Mouse (Mus musculus) stomach, embryonic 14.5 days (tissue): ENCODE measurements around the gene Ghsr. TPM values are rescaled to one million over a fixed set of nuclear protein-coding genes. Genes with fewer than 3 reads are reported as not detected.

Source experiments
- ATAC-seq: fragments of 200-750 bp; cut with Nextera tagmentation; 2 replicates; pipeline ENCODE4 v1.8.0; 2017; ENCODE audit warnings: low read depth, moderate TSS enrichment; ENCODE audit not compliant: insufficient number of reproducible peaks, insufficient read depth, low FRiP score
- H3K27ac ChIP-seq: fragments of 300-500 bp; sonication (generic); 2 replicates; pipeline ENCODE4 v1.5.1; 2014; ENCODE audit warnings: mild to moderate bottlenecking, low read length, moderate library complexity, mixed read lengths
- H3K27me3 ChIP-seq: fragments of 300-500 bp; sonication (generic); 2 replicates; pipeline ENCODE4 v1.6.1; 2014; ENCODE audit warnings: low read length, control low read depth, mixed read lengths; ENCODE audit not compliant: control insufficient read depth, insufficient read depth
- H3K36me3 ChIP-seq: fragments of 300-500 bp; sonication (generic); 2 replicates; pipeline ENCODE4 v1.6.1; 2014; ENCODE audit warnings: mild to moderate bottlenecking, control low read depth, low read length, moderate library complexity, mixed read lengths; ENCODE audit not compliant: control insufficient read depth, insufficient read depth
- H3K4me1 ChIP-seq: fragments of 300-500 bp; sonication (generic); 2 replicates; pipeline ENCODE4 v1.6.1; 2014; ENCODE audit warnings: low read length, control low read depth, mixed read lengths; ENCODE audit not compliant: control insufficient read depth, insufficient read depth
- H3K4me2 ChIP-seq: fragments of 300-500 bp; sonication (generic); replicated peaks from 2 replicates; pipeline ENCODE4 v1.6.1; 2014; ENCODE audit warnings: low read depth, low read length, control low read depth
- H3K4me3 ChIP-seq: fragments of 300-500 bp; sonication (generic); 2 replicates; pipeline ENCODE4 v1.5.1; 2014; ENCODE audit warnings: low read depth, low read length, control low read depth
- H3K9ac ChIP-seq: fragments of 300-500 bp; sonication (generic); replicated peaks from 2 replicates; pipeline ENCODE4 v1.6.1; 2014; ENCODE audit warnings: low read depth, mild to moderate bottlenecking, control low read depth, low read length, moderate library complexity, mixed read lengths
- H3K9me3 ChIP-seq: fragments of 300-500 bp; sonication (generic); 2 replicates; pipeline ENCODE4 v1.6.1; 2016; ENCODE audit warnings: low read depth, low read length, control low read depth; ENCODE audit not compliant: control insufficient read depth
- WGBS: fragments of 180-500 bp; shearing (Covaris S2); extraction: QIAGEN DNeasy Blood & Tissue Kit; methylation state at CpG from one replicate; pipeline ENCODE4 v1.1.7; 2014; 5-methylcytosine and 5-hydroxymethylcytosine counted together
- polyA plus RNA-seq: library from polyadenylated mRNA; unstranded; fragments of >200 nt; fragmentation: Nextera tagmentation; extraction: Ambion mirVana; gene quantifications from 2 replicates; pipeline ENCODE4 v1.2.1, GENCODE M21; 2014

Gene Ghsr
- not detected in 2 replicates for polyA plus RNA-seq

DNA sequence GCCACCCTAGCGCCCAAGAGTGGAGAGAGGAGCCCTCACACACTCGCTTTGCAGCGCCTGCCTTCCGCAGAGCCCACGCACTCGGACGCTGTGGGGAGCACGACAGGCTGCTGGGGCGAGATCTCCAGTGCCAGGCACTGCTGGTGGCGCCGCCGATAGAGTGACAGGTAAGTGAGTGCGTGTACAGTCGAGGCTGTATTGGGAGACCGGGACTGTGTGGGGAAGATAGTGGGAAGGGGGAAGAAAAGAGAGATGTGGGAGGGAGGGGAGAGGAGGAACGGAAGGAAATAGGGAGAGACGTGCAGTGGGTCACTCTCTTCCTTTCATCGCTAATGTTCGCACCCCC, at the start of gene Ghsr:
Gene Ghsr, plus strand, starts transcription at position 76 of the 346 bp plus-strand sequence.
- Histone ChIP-seq H3K9me3 (no peaks in the 10 kb centered on the region), H3K4me1 (peaks cover 8% of the 10 kb centered on the region; the same call in 1 of the 2 replicates), H3K4me2 (peak within 1 kb of the TSS; percentile 37), H3K36me3 (no peaks in the 10 kb centered on the region), H3K27me3 (peaks cover 32% of the 10 kb centered on the region), H3K9ac (no peak within 1 kb of the TSS), H3K27ac (no peak within 1 kb of the TSS), H3K4me3 (peak within 1 kb of the TSS; percentile 9; the same call in 1 of the 2 replicates)
- WGBS = 1% methylated on average over 19 of the region's 19 CpGs
- ATAC-seq = no peak

DNA sequence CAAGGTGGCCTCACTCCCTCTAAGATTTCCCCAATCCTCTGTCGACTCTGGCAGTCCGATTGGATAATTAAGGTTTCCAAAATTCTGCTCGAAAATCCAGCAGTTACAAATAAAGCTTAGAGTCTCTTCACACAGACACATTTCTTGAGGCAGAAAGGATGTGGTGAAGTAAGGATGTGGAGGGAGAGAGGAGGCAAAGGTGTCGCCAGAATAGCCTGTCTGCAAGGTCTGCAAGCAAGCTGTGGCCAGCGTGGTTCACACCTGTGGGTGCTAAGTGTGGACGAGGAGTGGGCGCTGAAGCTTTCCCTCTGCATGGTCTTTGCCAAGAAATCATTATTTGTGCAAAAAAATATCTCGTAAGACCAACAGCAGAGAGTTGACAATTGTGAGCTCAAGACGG, 48.6 kb upstream of the Ghsr start:
- Histone ChIP-seq H3K9ac (no peak overlapping the region), H3K9me3 (no peaks in the 10 kb centered on the region), H3K27ac (no peak overlapping the region), H3K4me2 (no peak overlapping the region), H3K36me3 (no peaks in the 10 kb centered on the region), H3K4me1 (no peaks in the 10 kb centered on the region), H3K4me3 (no peak overlapping the region), H3K27me3 (no peaks in the 10 kb centered on the region)
- ATAC-seq = no peak
- 76% methylated on average over 9 of the region's 9 CpGs for WGBS

DNA sequence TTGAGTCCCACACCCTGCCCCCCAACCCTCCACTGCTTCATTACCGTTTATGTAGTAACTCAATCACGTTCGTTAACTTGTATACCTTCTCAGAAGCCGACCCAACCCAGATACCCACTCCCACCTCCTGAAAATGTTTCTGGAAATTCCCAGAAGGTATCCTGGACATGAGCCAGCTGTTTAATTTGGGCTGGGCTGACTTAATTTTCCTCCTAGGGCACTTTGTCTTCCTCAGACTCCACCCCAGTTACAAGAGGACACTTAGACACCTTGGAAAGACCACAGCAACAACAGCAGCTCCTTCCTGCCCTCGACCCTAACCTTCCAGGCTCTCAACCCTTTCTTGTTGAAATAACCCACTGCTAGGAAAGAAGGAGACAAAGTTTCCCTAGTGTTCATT, 47.6 kb upstream of the Ghsr start:
- no peak overlapping the region for H3K27ac ChIP-seq

DNA sequence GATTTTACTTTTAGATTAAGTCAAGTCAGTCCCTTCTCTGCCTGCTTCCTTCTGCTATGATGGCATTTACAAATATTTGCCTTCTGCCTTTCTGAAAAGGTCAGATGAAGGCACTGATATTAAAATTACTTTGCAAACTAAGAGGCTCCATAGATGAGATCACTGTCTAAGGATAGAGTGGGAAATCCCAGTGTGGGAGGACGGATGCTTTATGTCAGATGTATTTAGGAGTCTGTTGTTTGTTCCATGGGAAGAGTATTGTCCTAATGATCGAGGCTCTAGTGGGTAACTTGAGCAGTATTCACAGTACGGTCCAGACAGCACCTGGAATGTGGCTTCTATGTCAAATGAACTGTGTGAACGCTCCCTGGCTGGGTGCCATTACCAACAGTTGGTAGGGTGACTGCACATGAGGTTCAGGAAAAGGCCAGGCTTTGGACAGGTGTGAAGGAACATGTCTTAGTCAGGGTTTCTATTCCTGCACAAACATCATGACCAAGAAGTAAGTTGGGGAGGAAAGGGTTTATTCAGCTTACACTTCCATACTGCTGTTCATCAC, 44.4 kb upstream of the Ghsr start:
- no peak overlapping the region for H3K27ac ChIP-seq
- H3K4me1 ChIP-seq = no peaks in the 10 kb centered on the region
- no peaks in the 10 kb centered on the region for H3K36me3 ChIP-seq
- no peak overlapping the region for H3K9ac ChIP-seq
- no peak overlapping the region for H3K4me2 ChIP-seq
- no peaks in the 10 kb centered on the region for H3K9me3 ChIP-seq
- no peak overlapping the region for H3K4me3 ChIP-seq
- ATAC-seq = no peak
- 52% methylated on average over 4 of the region's 4 CpGs for WGBS
- H3K27me3 ChIP-seq = no peaks in the 10 kb centered on the region

More for the DNA sequence above, 47.6 kb upstream of the Ghsr start:
- Histone ChIP-seq H3K9ac (no peak overlapping the region), H3K36me3 (no peaks in the 10 kb centered on the region), H3K4me3 (no peak overlapping the region), H3K4me2 (no peak overlapping the region), H3K27me3 (no peaks in the 10 kb centered on the region), H3K9me3 (no peaks in the 10 kb centered on the region), H3K4me1 (no peaks in the 10 kb centered on the region)
- WGBS = 43% methylated on average over 5 of the region's 5 CpGs
- no peak for ATAC-seq

DNA sequence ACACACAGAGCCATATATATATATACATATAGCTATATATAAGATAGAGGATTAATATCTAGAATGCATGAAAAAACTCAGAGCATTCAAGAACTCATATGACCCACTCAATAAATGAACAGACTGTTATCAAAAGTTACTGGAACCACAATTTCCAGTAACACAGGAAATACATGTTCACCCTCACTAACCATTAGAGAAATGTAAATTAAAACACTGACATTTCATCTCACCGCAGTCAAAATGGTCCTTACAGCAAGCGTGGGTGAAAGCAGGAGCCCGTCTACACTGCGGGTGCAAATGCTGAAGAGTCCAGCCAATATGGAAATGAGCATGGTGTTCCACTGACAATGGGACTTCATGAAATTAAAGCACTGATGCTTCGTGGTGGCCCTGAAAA, 40.4 kb upstream of the Ghsr start:
- Histone ChIP-seq H3K9me3 (no peaks in the 10 kb centered on the region), H3K4me1 (no peaks in the 10 kb centered on the region), H3K4me3 (no peak overlapping the region), H3K27ac (no peak overlapping the region), H3K4me2 (no peak overlapping the region), H3K36me3 (no peaks in the 10 kb centered on the region), H3K9ac (no peak overlapping the region), H3K27me3 (no peaks in the 10 kb centered on the region)
- no peak for ATAC-seq
- 86% methylated on average over 5 of the region's 5 CpGs for WGBS

DNA sequence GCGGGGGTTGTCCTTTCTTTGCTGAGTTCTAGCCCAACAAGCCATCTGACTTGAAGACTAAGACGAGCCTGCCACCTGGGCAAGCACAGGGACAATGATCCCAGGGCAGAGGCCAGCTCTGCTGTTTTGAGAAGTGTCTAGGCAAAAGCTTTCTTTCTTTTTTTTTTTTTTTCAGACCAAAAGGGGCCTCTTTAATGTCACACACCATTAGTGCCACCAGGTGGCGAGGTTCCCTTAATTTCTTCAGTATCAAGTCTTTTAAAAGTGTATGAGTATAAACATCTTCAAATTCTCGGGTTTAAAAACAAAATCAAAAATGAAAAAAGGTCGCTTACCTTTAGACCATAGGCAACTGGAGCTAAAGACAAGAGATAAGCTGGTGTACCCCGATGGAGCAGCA, 32.7 kb upstream of the Ghsr start:
- H3K9me3 ChIP-seq = no peaks in the 10 kb centered on the region
- no peak overlapping the region for H3K27ac ChIP-seq
- no peak overlapping the region for H3K4me2 ChIP-seq
- no peak overlapping the region for H3K9ac ChIP-seq
- WGBS = 22% methylated on average over 6 of the region's 6 CpGs
- H3K4me1 ChIP-seq = no peaks in the 10 kb centered on the region
- no peaks in the 10 kb centered on the region for H3K36me3 ChIP-seq
- H3K4me3 ChIP-seq = no peak overlapping the region
- no peak for ATAC-seq
- no peaks in the 10 kb centered on the region for H3K27me3 ChIP-seq

DNA sequence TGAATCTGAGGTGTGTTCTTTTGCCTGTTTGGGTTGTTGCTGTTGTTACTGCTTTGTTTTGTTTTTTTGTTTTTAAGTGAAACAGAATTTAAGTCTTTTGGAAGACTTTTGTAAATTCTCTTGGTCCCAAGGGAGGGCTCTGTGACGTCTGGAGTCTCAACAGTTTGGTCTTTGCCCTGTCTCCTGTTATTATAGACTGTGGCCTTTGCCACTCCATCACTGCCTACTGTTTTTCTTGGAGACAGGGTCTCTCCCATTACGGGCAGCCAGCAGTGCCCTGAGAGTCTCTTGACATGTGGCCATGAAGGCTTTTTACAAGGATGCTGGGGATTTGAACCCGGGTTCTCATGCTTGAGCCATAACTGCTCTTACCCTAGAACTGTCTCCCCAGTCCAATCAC, 32.3 kb upstream of the Ghsr start:
- Histone ChIP-seq H3K27me3 (no peaks in the 10 kb centered on the region), H3K9me3 (no peaks in the 10 kb centered on the region), H3K4me1 (no peaks in the 10 kb centered on the region), H3K27ac (no peak overlapping the region), H3K4me2 (no peak overlapping the region), H3K4me3 (no peak overlapping the region), H3K36me3 (no peaks in the 10 kb centered on the region), H3K9ac (no peak overlapping the region)
- no peak for ATAC-seq
- WGBS = 51% methylated on average over 3 of the region's 3 CpGs

DNA sequence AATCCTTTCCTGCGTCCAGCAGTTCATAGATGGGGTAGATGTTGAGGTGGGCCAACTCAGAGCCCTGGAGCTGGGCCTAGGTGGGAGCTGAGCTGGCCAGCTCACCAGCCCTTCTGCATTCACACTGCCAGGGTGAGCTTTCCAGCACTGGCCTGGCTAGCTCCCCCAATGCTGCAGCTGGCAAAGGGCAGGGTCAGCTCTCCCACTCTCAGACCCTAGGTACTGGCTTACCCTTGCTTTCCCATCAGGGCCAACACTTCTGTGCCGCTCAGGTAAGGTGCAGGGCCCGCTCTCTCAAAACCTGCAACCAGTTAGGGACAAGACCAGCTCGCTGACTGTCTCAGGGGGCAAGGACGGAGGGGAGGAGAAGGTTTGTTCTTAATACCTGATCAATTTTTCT, 30.4 kb upstream of the Ghsr start:
- Histone ChIP-seq H3K9ac (no peak overlapping the region), H3K27ac (no peak overlapping the region), H3K36me3 (no peaks in the 10 kb centered on the region), H3K4me3 (no peak overlapping the region), H3K4me2 (no peak overlapping the region), H3K9me3 (no peaks in the 10 kb centered on the region), H3K27me3 (no peaks in the 10 kb centered on the region), H3K4me1 (no peaks in the 10 kb centered on the region)
- no peak for ATAC-seq
- WGBS = 94% methylated on average over 5 of the region's 5 CpGs

DNA sequence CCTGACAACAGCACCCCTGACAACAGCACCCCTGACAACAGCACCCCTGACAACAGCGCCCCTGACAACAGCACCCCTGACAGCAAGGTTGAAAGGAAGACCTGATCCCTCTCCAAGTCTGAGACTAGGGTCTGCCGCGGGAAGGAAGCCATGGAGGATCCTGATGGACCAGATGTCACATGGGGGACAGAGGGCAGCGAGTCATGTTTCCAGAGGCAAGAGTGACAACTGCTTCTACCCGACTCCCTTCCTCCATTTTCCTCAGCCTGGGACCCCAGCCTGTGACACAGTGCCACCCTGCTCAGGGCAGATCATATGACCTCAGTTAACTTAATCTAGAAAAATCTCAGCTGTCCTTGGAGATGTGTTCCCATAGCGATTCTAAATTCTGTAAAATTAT, 28.7 kb upstream of the Ghsr start:
- WGBS = 59% methylated on average over 6 of the region's 6 CpGs
- ATAC-seq = no peak
- no peak overlapping the region for H3K4me2 ChIP-seq
- H3K9ac ChIP-seq = no peak overlapping the region
- H3K9me3 ChIP-seq = no peaks in the 10 kb centered on the region
- H3K4me3 ChIP-seq = no peak overlapping the region
- H3K27me3 ChIP-seq = no peaks in the 10 kb centered on the region
- no peaks in the 10 kb centered on the region for H3K36me3 ChIP-seq
- H3K4me1 ChIP-seq = no peaks in the 10 kb centered on the region
- no peak overlapping the region for H3K27ac ChIP-seq
